Mouse (Mus musculus) gastrocnemius, adult 18-20 months (tissue): ENCODE data around the gene Gprin1. TPM values are rescaled to one million over a fixed set of nuclear protein-coding genes. Genes with fewer than 3 reads are reported as not detected.
A peak's percentile ranks its signal among the peaks of the same experiment; 100 is the strongest.

Experiments
- DNase-seq: peaks from one replicate; pipeline ENCODE4 v3.0.0; 2021; ENCODE audit warnings: low spot score
- total RNA-seq, 2 experiments: library from RNA; stranded (reverse); gene quantifications; 2 replicates each; pipeline ENCODE4 v1.2.3; 2021

Gene Gprin1
- total RNA-seq, 2 experiments from 2014 or later = not detected

DNA sequence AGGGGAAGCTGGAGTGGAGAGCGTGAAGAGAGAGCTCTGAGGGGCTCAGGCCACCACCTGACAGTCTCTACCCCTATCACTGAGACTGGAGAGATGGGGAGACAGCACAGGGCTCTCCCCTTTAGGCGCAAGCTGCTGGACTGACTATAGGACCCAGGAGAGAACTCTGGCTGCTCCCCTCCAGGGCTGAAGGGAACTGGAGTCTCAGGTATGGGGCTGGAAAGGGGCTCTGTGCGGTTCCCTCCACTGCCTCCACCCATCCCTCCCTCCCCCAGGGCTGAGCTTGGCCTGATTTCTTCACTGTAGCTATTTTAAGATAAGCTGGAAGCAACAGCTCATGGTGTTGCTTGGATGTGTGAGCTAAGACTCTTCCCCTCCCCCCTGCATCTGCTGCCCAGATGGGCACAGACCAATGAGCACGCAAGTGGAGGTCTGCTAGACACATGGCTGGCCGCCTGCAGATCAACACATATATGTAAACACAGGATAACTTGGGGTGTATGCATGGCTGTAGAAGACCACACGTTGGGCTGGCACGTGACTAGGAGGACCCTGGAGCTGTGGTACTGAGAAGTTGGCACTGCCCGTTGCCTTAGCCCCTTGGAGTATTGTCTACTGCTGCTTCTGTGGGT, 10.6 kb upstream of the Gprin1 start:
- DNase-seq = peak; percentile 35

DNA sequence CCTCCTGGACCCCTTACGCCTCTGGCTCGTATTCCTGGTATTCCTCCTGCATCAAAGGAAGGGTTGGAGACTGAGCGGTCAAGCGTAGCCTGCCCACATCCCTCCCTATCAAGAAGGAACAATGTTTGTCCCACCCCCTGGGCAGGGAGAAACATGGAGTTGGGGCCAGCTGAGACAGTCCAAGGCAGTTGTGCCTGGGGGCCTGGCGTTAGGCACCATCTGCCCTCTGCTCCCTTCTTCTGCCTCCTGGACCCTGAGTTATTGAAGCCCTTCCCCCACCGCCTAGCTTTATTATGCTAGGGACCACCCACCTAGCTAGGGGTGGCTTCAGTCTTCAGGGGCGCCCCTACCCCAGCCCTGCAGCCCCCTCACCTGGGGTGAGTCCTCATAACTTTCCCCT, 9.8 kb upstream of the Gprin1 start:
- no peak for DNase-seq

DNA sequence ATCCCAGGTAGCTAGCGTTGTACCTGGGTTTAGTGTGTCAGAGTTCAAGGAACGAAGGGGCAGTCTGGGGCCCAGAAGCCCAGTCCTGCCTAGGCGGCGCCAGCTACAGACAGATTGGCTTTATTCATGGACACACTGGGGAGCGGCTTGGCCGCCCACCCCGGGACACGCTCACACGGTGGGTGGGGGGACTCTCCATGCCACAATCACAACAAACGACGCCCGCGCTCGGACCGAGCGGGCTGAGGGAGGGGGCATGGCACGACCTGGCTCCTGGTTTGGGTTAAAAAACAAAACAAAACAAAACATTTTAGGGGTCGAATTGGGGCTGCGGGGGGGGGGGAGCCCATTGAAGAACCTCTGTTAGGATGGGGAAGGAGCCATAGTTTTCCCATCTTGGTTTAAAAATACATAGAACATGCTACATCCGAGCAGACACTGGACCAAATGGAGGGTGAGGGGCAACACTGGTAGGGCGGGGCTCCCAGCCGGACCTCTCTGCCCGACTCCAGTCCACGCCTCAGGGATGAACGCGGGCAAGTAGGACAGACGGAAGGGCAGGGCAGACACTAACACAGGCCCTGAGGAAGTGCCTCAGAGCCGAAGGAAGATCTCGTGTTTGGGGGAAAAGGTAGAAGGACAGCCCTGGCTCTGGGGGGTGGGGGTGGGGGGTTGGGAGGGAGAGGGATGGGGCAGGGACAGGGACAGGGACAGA, 9.2 kb upstream of the Gprin1 start:
- DNase-seq = no peak

DNA sequence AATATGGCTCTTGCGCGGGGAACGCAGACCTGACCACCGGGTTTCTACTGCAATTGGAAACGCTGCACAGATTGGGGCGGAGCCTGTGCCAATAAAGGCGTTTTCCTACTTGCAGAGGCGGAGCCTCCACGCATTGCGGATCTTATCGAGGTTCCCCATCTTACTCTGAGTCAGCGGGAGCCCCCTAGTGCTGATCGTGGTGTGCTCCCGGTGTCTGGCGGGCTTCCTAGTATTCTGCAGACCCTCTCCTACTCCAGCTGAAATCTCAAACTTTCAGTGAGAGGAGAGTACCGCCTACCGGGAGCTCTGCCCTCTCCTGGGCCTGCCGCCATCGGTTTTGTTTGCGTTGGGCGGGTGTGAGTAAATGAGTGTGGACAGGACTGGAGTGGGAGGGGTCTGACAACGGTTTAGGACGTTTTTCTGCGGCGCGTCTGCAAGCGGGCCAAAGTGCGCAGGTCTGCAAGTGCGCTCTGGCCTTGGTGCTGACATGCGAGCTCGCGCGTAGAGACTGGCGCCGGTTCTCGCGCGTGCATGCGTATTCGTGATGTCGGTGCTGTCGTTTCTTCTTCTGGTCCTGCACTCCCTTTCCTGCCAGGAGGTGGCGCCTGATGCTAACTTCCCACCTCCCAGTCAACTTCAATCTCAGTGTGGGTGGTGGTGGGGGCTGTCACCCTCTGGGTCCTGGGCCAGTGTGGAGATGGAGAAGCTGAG, 8.5 kb upstream of the Gprin1 start:
- peak; percentile 70 for DNase-seq

GRCm38 (mm10) chr13:54757093-54757830, 7.6 kb upstream of the Gprin1 start:
- no peak for DNase-seq

GRCm38 (mm10) chr13:54756156-54756712, 6.6 kb upstream of the Gprin1 start:
- DNase-seq = no peak

- no peak for DNase-seq
Observed at GRCm38 (mm10) chr13:54755201-54755830, 5.6 kb upstream of the Gprin1 start.

GRCm38 (mm10) chr13:54754169-54755080, 4.8 kb upstream of the Gprin1 start:
- DNase-seq = no peak

DNA sequence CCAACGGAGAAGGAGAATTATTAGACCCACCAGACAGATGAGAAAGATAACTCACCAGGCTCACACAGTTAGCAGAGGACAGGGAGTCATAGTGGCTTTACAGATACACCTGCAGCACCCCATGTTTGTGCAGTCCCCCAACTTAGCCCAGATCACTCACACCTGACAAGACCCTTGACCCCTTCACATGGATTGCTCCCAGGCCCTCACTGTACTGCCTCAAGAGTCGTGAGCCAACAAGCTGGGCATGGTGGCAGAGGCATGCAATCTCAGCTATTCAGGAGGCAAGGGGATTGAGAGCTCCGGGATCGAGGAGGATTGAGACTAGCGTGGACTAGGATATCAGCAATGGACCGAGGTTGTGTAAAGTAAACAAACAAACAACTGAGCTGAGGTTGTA, 4.1 kb upstream of the Gprin1 start:
- no peak for DNase-seq

- DNase-seq = no peak
Observed at GRCm38 (mm10) chr13:54752656-54753055, 3.0 kb upstream of the Gprin1 start.

- no peak for DNase-seq
Observed at GRCm38 (mm10) chr13:54750699-54751098, 1.0 kb upstream of the Gprin1 start.

- DNase-seq = no peak
Observed at GRCm38 (mm10) chr13:54749061-54749863, 412 bp downstream of the Gprin1 start.

DNA sequence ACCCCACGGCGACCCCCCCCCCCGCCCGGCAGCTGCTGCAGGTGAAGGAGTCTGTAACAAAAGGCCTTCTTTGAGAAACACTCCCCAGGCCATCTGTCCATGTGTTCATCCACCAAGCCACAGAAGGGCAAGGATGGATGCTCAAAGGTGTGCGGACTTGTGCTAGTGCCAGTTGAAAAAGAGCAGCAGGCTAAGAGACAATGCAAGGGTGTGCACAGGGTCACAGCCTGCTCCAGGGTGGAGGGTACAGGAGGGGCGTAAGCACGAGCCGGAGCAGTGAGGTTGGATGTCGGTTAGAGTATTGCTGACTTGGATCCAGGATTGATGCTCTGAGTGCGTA, 983 bp downstream of the Gprin1 start:
- no peak for DNase-seq

GRCm38 (mm10) chr13:54748190-54748589, 1.5 kb downstream of the Gprin1 start:
- DNase-seq = no peak

DNA sequence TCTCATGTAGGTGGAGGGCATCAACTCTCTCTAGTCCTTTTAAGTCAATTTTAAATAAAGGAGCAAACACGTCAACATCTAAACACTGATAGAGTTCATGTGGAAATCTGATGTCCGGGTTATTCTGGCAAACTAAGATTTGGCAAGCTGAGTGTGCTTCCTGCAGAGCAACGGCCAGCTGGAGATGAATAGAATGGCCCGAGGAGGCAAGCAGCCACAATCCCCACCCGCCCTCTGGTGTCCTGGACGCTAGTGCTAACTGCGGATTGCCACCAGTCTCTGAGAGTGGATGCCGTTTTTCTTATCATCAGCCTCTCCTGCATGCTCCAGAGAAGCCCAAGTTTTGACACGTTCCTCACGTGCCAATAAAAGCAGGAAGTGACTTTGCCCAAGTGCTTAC, 2.8 kb downstream of the Gprin1 start:
- DNase-seq = no peak

DNA sequence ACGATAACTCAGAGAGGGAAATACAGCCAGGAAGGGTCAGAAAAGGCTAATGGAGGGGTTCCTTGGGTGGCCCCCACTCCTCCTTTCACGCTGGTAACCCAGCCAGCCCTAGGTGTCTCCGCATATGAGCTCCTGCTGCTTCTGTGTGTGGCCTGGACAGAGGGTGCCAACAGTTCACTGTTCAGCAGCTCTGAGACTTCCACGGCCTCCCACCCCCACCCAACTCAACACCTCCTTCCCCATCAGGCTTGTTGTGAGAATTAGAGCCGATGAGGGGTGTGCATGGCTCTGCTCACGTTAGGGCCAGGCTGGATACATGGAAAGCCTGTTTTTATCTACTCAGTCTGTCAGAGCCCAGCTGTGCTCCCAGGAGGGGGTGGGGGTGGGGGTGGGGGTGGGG, 3.6 kb downstream of the Gprin1 start:
- DNase-seq = no peak

DNA sequence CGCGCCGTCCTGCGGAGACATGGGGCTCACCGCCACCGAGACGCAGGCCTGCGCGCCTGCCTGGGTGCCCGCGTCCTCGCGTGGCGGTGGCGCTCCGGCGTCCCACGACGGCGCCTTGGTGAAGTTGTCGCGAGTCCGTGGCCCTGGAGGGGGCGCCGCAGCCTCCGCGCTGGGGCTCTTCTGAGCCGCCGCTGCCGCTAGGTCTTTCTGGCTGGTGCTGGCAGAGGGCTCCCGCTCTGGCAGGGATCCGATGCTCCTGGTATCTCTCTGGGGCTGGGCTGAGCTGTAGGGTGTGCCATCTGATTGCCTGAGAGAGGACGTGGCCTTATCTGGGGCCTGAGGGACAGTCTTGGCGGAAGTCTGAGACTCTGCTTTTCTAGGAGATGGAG, 11.5 kb downstream of the Gprin1 start:
- no peak for DNase-seq

DNA sequence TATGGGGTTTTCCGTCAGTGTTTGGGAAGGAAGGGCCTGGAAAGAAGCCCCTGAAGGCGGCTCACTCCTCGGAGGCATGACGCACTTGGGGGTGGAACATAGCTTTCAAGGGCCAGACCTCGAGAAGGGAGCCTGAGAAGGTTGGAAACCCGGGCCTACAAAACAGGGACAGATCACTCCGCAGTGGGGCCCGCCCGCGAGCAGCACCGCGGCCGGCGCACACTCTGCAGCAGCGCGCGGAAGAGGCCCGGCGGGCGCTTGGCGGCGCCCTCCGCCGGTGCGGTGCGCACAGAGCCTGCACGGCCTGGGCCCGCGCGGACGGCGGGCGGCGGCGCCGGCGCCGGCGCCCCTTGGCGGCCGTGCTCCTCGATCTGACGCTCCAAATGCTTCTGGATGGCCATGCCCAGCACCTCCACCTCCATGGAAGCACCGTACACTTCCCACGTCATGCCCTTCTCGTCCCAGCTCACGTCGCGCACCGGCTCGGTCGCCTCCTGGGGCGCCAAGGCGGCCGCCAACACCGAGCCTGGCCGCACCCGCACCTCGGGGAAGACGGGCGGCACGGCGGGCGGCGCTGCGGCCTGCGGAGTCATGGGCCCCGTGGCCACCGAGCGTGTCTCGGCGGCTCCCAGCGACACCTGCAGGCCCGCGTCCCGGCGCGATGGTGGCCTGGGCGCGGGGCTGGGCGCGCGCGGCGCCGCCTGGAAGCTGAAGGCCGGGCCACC, 12.0 kb downstream of the Gprin1 start:
- DNase-seq = no peak

- DNase-seq = no peak
Observed at GRCm38 (mm10) chr13:54736931-54737330, 12.7 kb downstream of the Gprin1 start.
